Mouse (Mus musculus) liver, embryonic 12.5 days (tissue): ENCODE data around the gene Parvb. TPM values are rescaled to one million over a fixed set of nuclear protein-coding genes. Genes with fewer than 3 reads are reported as not detected.
A peak's percentile ranks its signal among the peaks of the same experiment; 100 is the strongest.

Experiments used
- ATAC-seq: fragments of 200-750 bp; cut with Nextera tagmentation; 2 replicates; pipeline ENCODE4 v1.8.0; 2017; ENCODE audit warnings: moderate number of reproducible peaks, mild to moderate bottlenecking, moderate library complexity
- H3K27ac ChIP-seq: fragments of 300-500 bp; sonication (generic); 2 replicates; pipeline ENCODE4 v1.5.1; 2016; ENCODE audit warnings: mild to moderate bottlenecking
- H3K27me3 ChIP-seq: fragments of 300-500 bp; sonication (generic); replicated peaks from 2 replicates; pipeline ENCODE4 v1.6.1; 2016; ENCODE audit warnings: mild to moderate bottlenecking, moderate library complexity
- H3K36me3 ChIP-seq: fragments of 300-500 bp; sonication (generic); 2 replicates; pipeline ENCODE4 v1.6.1; 2016; ENCODE audit warnings: mild to moderate bottlenecking, moderate library complexity
- H3K4me1 ChIP-seq: fragments of 300-500 bp; sonication (generic); 2 replicates; pipeline ENCODE4 v1.6.1; 2016
- H3K4me2 ChIP-seq: fragments of 300-500 bp; sonication (generic); 2 replicates; pipeline ENCODE4 v1.6.1; 2016; ENCODE audit warnings: mild to moderate bottlenecking, moderate library complexity
- H3K4me3 ChIP-seq: fragments of 300-500 bp; sonication (generic); 2 replicates; pipeline ENCODE4 v1.5.1; 2016; ENCODE audit warnings: mild to moderate bottlenecking, moderate library complexity
- H3K9ac ChIP-seq: fragments of 300-500 bp; sonication (generic); 2 replicates; pipeline ENCODE4 v1.6.1; 2016; ENCODE audit warnings: mild to moderate bottlenecking, moderate library complexity
- H3K9me3 ChIP-seq: fragments of 300-500 bp; sonication (generic); replicated peaks from 2 replicates; pipeline ENCODE4 v1.6.1; 2016; ENCODE audit warnings: mild to moderate bottlenecking, moderate library complexity
- WGBS: fragments of 180-500 bp; shearing (Covaris S2); methylation state at CpG from one replicate; pipeline ENCODE4 v1.1.7; 2016; ENCODE audit not compliant: insufficient replicate concordance; 5-methylcytosine and 5-hydroxymethylcytosine counted together
- polyA plus RNA-seq: library from polyadenylated mRNA; unstranded; fragments of >200 nt; fragmentation: Nextera tagmentation; extraction: Ambion mirVana; gene quantifications from 2 replicates; pipeline ENCODE4 v1.2.1, GENCODE M21; 2016

Gene Parvb
- polyA plus RNA-seq, 1 experiment from 2014 or later: 7.5 TPM

GRCm38 (mm10) chr15:84210461-84210860 is 21.4 kb upstream of the Parvb start:
- H3K4me2 ChIP-seq: peak overlapping the region; percentile 67
- WGBS: 72% methylated on average over 13 of the region's 13 CpGs
- peak overlapping the region; percentile 22 for H3K4me3 ChIP-seq
- peak overlapping the region; percentile 94 for H3K27ac ChIP-seq
- peak overlapping the region; percentile 68 for H3K9ac ChIP-seq
- no peaks in the 10 kb centered on the region for H3K27me3 ChIP-seq
- peaks cover 92% of the 10 kb centered on the region for H3K36me3 ChIP-seq
- no peaks in the 10 kb centered on the region for H3K9me3 ChIP-seq
- H3K4me1 ChIP-seq: peaks cover 64% of the 10 kb centered on the region
- ATAC-seq: no peak; the same call in 1 of the 2 replicates

GRCm38 (mm10) chr15:84210941-84211340 is 20.9 kb upstream of the Parvb start:
- Histone ChIP-seq H3K36me3 (peaks cover 88% of the 10 kb centered on the region), H3K4me1 (peaks cover 67% of the 10 kb centered on the region), H3K4me3 (peak overlapping the region; percentile 22; the same call in 1 of the 2 replicates), H3K4me2 (peak overlapping the region; percentile 67), H3K27me3 (no peaks in the 10 kb centered on the region), H3K9me3 (no peaks in the 10 kb centered on the region), H3K27ac (peak overlapping the region; percentile 94), H3K9ac (peak overlapping the region; percentile 68)
- 91% methylated on average over 13 of the region's 13 CpGs for WGBS
- ATAC-seq: no peak

- Histone ChIP-seq H3K27ac (peak overlapping the region; percentile 94), H3K36me3 (peaks cover 82% of the 10 kb centered on the region), H3K4me1 (peaks cover 69% of the 10 kb centered on the region), H3K4me3 (no peak overlapping the region), H3K4me2 (peak overlapping the region; percentile 67; the same call in 1 of the 2 replicates), H3K9me3 (no peaks in the 10 kb centered on the region), H3K27me3 (no peaks in the 10 kb centered on the region), H3K9ac (no peak overlapping the region; the same call in 1 of the 2 replicates)
- no peak for ATAC-seq
- WGBS: 69% methylated on average over 4 of the region's 4 CpGs
Measured at GRCm38 (mm10) chr15:84211564-84211963, 20.3 kb upstream of the Parvb start.

- H3K36me3 ChIP-seq: peaks cover 75% of the 10 kb centered on the region
- peak overlapping the region; percentile 94 for H3K27ac ChIP-seq
- 45% methylated on average over 6 of the region's 6 CpGs for WGBS
- H3K4me2 ChIP-seq: peak overlapping the region; percentile 17
- no peak overlapping the region for H3K4me3 ChIP-seq
- no peaks in the 10 kb centered on the region for H3K27me3 ChIP-seq
- H3K9me3 ChIP-seq: no peaks in the 10 kb centered on the region
- peak; percentile 18 for ATAC-seq
- peaks cover 72% of the 10 kb centered on the region for H3K4me1 ChIP-seq
- H3K9ac ChIP-seq: no peak overlapping the region
Measured at GRCm38 (mm10) chr15:84212031-84212755, 19.6 kb upstream of the Parvb start.

GRCm38 (mm10) chr15:84212756-84213105 is 19.1 kb upstream of the Parvb start:
- H3K27ac ChIP-seq: no peak overlapping the region
- 0 out of 2 replicates have a peak, but pooled peaks cover under 1% of the 10 kb centered on the region for H3K27me3 ChIP-seq
- no peak overlapping the region for H3K9ac ChIP-seq
- no peak overlapping the region for H3K4me3 ChIP-seq
- no peaks in the 10 kb centered on the region for H3K9me3 ChIP-seq
- 87% methylated on average over 2 of the region's 2 CpGs for WGBS
- peaks cover 70% of the 10 kb centered on the region for H3K36me3 ChIP-seq
- no peak for ATAC-seq
- H3K4me1 ChIP-seq: peaks cover 72% of the 10 kb centered on the region
- no peak overlapping the region for H3K4me2 ChIP-seq

- no peaks in the 10 kb centered on the region for H3K9me3 ChIP-seq
- peaks cover 67% of the 10 kb centered on the region for H3K36me3 ChIP-seq
- no peak for ATAC-seq
- no peak overlapping the region for H3K4me2 ChIP-seq
- H3K27ac ChIP-seq: no peak overlapping the region
- WGBS: 83% methylated on average over 6 of the region's 6 CpGs
- H3K27me3 ChIP-seq: 0 out of 2 replicates have a peak, but pooled peaks cover 6% of the 10 kb centered on the region
- H3K9ac ChIP-seq: no peak overlapping the region
- H3K4me1 ChIP-seq: peaks cover 73% of the 10 kb centered on the region
- H3K4me3 ChIP-seq: no peak overlapping the region
Measured at GRCm38 (mm10) chr15:84213162-84213739, 18.6 kb upstream of the Parvb start.

- Histone ChIP-seq H3K27ac (no peak overlapping the region), H3K9ac (no peak overlapping the region), H3K27me3 (0 out of 2 replicates have a peak, but pooled peaks cover 14% of the 10 kb centered on the region), H3K9me3 (no peaks in the 10 kb centered on the region), H3K4me1 (peaks cover 73% of the 10 kb centered on the region), H3K4me2 (no peak overlapping the region), H3K4me3 (no peak overlapping the region), H3K36me3 (peaks cover 56% of the 10 kb centered on the region)
- 81% methylated on average over 7 of the region's 7 CpGs for WGBS
- ATAC-seq: no peak
Measured at GRCm38 (mm10) chr15:84214476-84214875, 17.4 kb upstream of the Parvb start.

- Histone ChIP-seq H3K4me2 (no peak overlapping the region), H3K4me3 (no peak overlapping the region), H3K4me1 (peaks cover 65% of the 10 kb centered on the region)
Measured at GRCm38 (mm10) chr15:84215273-84215672, 16.6 kb upstream of the Parvb start.

GRCm38 (mm10) chr15:84216026-84216425 is 15.8 kb upstream of the Parvb start:
- Histone ChIP-seq H3K27ac (peak overlapping the region; percentile 20), H3K9me3 (no peaks in the 10 kb centered on the region), H3K4me3 (no peak overlapping the region), H3K9ac (no peak overlapping the region), H3K4me1 (peaks cover 57% of the 10 kb centered on the region), H3K36me3 (peaks cover 41% of the 10 kb centered on the region), H3K4me2 (no peak overlapping the region), H3K27me3 (peaks cover 21% of the 10 kb centered on the region; the same call in 1 of the 2 replicates)
- ATAC-seq: no peak

More at GRCm38 (mm10) chr15:84215273-84215672, 16.6 kb upstream of the Parvb start:
- 74% methylated on average over 2 of the region's 2 CpGs for WGBS
- H3K27ac ChIP-seq: no peak overlapping the region; the same call in 1 of the 2 replicates
- H3K9ac ChIP-seq: no peak overlapping the region
- no peaks in the 10 kb centered on the region for H3K9me3 ChIP-seq
- no peak for ATAC-seq
- peaks cover 21% of the 10 kb centered on the region; the same call in 1 of the 2 replicates for H3K27me3 ChIP-seq
- H3K36me3 ChIP-seq: peaks cover 48% of the 10 kb centered on the region

GRCm38 (mm10) chr15:84216461-84217084 is 15.3 kb upstream of the Parvb start:
- no peak overlapping the region for H3K4me3 ChIP-seq
- H3K27me3 ChIP-seq: peaks cover 21% of the 10 kb centered on the region; the same call in 1 of the 2 replicates
- H3K27ac ChIP-seq: no peak overlapping the region
- no peak overlapping the region for H3K9ac ChIP-seq
- H3K4me1 ChIP-seq: peaks cover 52% of the 10 kb centered on the region
- H3K36me3 ChIP-seq: peaks cover 35% of the 10 kb centered on the region
- H3K9me3 ChIP-seq: no peaks in the 10 kb centered on the region
- no peak for ATAC-seq
- 69% methylated on average over 7 of the region's 7 CpGs for WGBS
- no peak overlapping the region for H3K4me2 ChIP-seq

- ATAC-seq: no peak
- Histone ChIP-seq H3K9me3 (no peaks in the 10 kb centered on the region), H3K4me1 (peaks cover 39% of the 10 kb centered on the region), H3K9ac (no peak overlapping the region), H3K27ac (no peak overlapping the region), H3K36me3 (peaks cover 23% of the 10 kb centered on the region), H3K4me2 (peak overlapping the region; percentile 11; the same call in 1 of the 2 replicates), H3K4me3 (no peak overlapping the region), H3K27me3 (peaks cover 21% of the 10 kb centered on the region; the same call in 1 of the 2 replicates)
- WGBS: 36% methylated on average over 23 of the region's 23 CpGs
Measured at GRCm38 (mm10) chr15:84217969-84218782, 13.7 kb upstream of the Parvb start.
